Mouse (Mus musculus) lung, postnatal 0 days (tissue): ENCODE results near the gene Bloc1s5. TPM values are rescaled to one million over a fixed set of nuclear protein-coding genes. Genes with fewer than 3 reads are reported as not detected.
"Not testable (repeated sequence)": the region's sequence is repeated elsewhere in the genome, so short reads cannot be mapped to it uniquely, and the experiment has no call there.

Experiments
- ATAC-seq: fragments of 200-750 bp; cut with Nextera tagmentation; 2 replicates; pipeline ENCODE4 v1.8.0; 2017; ENCODE audit warnings: moderate library complexity
- DNase-seq: peaks from one replicate; pipeline ENCODE4 v3.0.0-alpha.2; 2016; ENCODE audit warnings: low spot score
- H3K27ac ChIP-seq: fragments of 300-500 bp; sonication (generic); 2 replicates; pipeline ENCODE4 v1.5.1; 2014; ENCODE audit warnings: antibody characterized with exemption, mild to moderate bottlenecking, low read length, mixed read lengths
- H3K27me3 ChIP-seq: fragments of 300-500 bp; sonication (generic); replicated peaks from 2 replicates; pipeline ENCODE4 v1.6.1; 2014; ENCODE audit warnings: low read length, mixed read lengths; ENCODE audit not compliant: insufficient read depth
- H3K36me3 ChIP-seq: fragments of 300-500 bp; sonication (generic); 2 replicates; pipeline ENCODE4 v1.6.1; 2014; ENCODE audit warnings: low read length, mixed read lengths; ENCODE audit not compliant: insufficient read depth
- H3K4me1 ChIP-seq: fragments of 300-500 bp; sonication (generic); 2 replicates; pipeline ENCODE4 v1.6.1; 2014; ENCODE audit warnings: antibody characterized with exemption, low read depth, low read length, mixed read lengths; ENCODE audit not compliant: insufficient read depth
- H3K4me2 ChIP-seq: fragments of 300-500 bp; sonication (generic); replicated peaks from 2 replicates; pipeline ENCODE4 v1.6.1; 2014; ENCODE audit warnings: low read depth, mild to moderate bottlenecking, low read length, moderate library complexity, mixed read lengths
- H3K4me3 ChIP-seq: fragments of 300-500 bp; sonication (generic); 2 replicates; pipeline ENCODE4 v1.5.1; 2014; ENCODE audit warnings: low read depth, low read length
- H3K9ac ChIP-seq: fragments of 300-500 bp; sonication (generic); replicated peaks from 2 replicates; pipeline ENCODE4 v1.6.1; 2014; ENCODE audit warnings: low read depth, mild to moderate bottlenecking
- H3K9me3 ChIP-seq: fragments of 300-500 bp; sonication (generic); 2 replicates; pipeline ENCODE4 v1.6.1; 2016; ENCODE audit warnings: low read length, mixed read lengths
- CTCF ChIP-seq: IDR thresholded peaks from 2 replicates; pipeline ENCODE4 v1.5.1; 2016; ENCODE audit warnings: antibody characterized with exemption, mild to moderate bottlenecking
- EP300 ChIP-seq: IDR thresholded peaks from 2 replicates; pipeline ENCODE4 v1.6.1; 2016; ENCODE audit warnings: antibody characterized with exemption, mild to moderate bottlenecking, control low read depth
- WGBS: fragments of 180-500 bp; shearing (Covaris S2); extraction: QIAGEN DNeasy Blood & Tissue Kit; methylation state at CpG from one replicate; pipeline ENCODE4 v1.1.7; 2014; 5-methylcytosine and 5-hydroxymethylcytosine counted together
- polyA plus RNA-seq: library from polyadenylated mRNA; unstranded; fragments of >200 nt; fragmentation: Nextera tagmentation; extraction: Ambion mirVana; gene quantifications from 2 replicates; pipeline ENCODE4 v1.2.1, GENCODE M21; 2015

Gene Bloc1s5
- polyA plus RNA-seq: 13.6 and 15.8 TPM in 2 replicates

DNA sequence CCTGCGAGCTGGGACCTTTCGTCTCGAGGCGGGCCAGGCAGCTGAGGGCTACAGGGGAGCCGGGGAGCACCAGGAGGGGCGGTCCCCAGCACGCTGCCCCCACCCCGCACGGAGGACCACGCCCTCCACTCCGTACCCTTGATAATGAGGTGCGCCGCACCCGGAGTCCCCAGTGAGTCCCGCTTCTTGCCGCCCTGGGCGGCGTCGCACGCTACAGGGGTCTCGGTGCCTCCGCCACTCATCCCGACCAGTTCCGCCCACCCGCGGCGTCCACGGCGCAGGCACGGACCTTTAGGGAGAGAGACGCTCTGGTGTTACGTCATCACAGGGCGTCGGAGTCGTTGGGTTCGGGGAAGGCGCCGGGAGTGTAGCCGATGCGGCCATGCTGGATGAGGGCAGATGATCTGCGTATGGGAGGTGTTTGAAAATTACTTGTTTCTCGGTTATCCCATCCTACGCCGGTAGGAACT is at the start of gene Bloc1s5:
TSS of gene Bloc1s5 (minus strand) at position 310 of the 470 bp plus-strand sequence.
- under 1% methylated on average over 44 of the region's 44 CpGs for WGBS
- no peaks in the 10 kb centered on the region for H3K27me3 ChIP-seq
- H3K4me2 ChIP-seq: peak within 1 kb of the TSS; percentile 89
- ATAC-seq (peak; percentile 98), DNase-seq (peak; percentile 96)
- TF ChIP-seq CTCF (no peak), EP300 (0 out of 2 replicates have a peak, but pooled peaks have one; percentile 51)
- peak within 1 kb of the TSS; percentile 85 for H3K4me3 ChIP-seq
- peaks cover 5% of the 10 kb centered on the region; the same call in 1 of the 2 replicates for H3K4me1 ChIP-seq
- no peaks in the 10 kb centered on the region for H3K36me3 ChIP-seq
- peak within 1 kb of the TSS; percentile 58 for H3K9ac ChIP-seq
- peak within 1 kb of the TSS; percentile 48; the same call in 1 of the 2 replicates for H3K27ac ChIP-seq
- no peaks in the 10 kb centered on the region for H3K9me3 ChIP-seq

DNA sequence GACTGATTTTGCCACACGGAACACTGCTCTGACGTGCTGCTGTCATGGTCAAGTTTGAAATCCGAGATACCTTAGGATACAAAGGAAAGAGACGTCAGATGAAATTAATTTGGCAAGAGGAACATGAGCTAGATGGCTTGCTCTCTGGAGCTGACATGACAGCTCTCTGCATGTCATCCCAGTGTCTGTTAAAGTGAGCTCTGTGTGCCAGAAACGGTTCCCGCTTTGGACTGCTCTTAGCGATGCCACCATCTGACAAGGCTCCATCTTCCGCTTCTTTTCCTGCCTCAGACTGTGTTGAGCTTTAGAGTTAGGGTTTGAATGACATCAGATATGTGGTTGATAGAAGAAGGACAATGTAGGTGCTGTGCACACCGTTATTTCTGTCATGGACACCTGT is 37.4 kb upstream of the Bloc1s5 start:
- no peak for DNase-seq
- TF ChIP-seq EP300 (no peak), CTCF (no peak)
- Histone ChIP-seq H3K4me1 (no peaks in the 10 kb centered on the region), H3K4me3 (no peak overlapping the region), H3K27me3 (no peaks in the 10 kb centered on the region), H3K36me3 (no peaks in the 10 kb centered on the region), H3K9me3 (no peaks in the 10 kb centered on the region), H3K27ac (no peak overlapping the region), H3K4me2 (no peak overlapping the region), H3K9ac (no peak overlapping the region)
- ATAC-seq: no peak
- WGBS: 75% methylated on average over 9 of the region's 9 CpGs

DNA sequence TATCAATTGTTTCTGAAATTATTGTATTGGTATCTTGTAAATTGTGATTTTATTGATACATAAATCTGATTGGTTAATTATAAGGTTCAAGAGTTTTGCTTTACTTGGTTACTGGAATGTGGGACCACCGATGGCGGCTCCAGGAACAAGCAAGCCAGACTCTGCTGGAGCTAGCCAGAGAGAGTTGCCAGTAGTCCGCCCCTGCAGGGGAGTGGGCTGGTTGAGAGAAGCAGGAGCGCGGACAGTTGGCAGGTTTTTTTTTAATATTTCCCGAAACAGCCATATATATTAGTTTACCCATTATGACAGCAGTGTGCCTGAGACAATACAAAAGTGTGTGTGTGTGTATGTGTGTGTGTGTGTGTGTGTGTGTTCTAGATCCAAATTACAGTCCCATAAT is 36.5 kb upstream of the Bloc1s5 start:
- H3K4me1 ChIP-seq, DNase-seq, H3K9ac ChIP-seq, ATAC-seq, H3K4me3 ChIP-seq, H3K4me2 ChIP-seq, H3K9me3 ChIP-seq, H3K36me3 ChIP-seq, H3K27ac ChIP-seq, H3K27me3 ChIP-seq: not testable (repeated sequence)
- 90% methylated on average over 6 of the region's 6 CpGs for WGBS

GRCm38 (mm10) chr13:38670051-38670450 is 35.1 kb upstream of the Bloc1s5 start:
- no peak for TF ChIP-seq CTCF
- TF ChIP-seq EP300: no peak

GRCm38 (mm10) chr13:38668514-38668913 is 33.6 kb upstream of the Bloc1s5 start:
- H3K9ac ChIP-seq: no peak overlapping the region
- DNase-seq: peak; percentile 31
- H3K36me3 ChIP-seq: no peaks in the 10 kb centered on the region
- ATAC-seq: no peak
- no peak overlapping the region for H3K4me3 ChIP-seq
- H3K4me1 ChIP-seq: no peaks in the 10 kb centered on the region
- no peak overlapping the region for H3K4me2 ChIP-seq
- H3K27ac ChIP-seq: no peak overlapping the region
- 29% methylated on average over 2 of the region's 2 CpGs for WGBS
- H3K27me3 ChIP-seq: no peaks in the 10 kb centered on the region
- TF ChIP-seq EP300 (no peak), CTCF (peak; percentile 72)
- H3K9me3 ChIP-seq: no peaks in the 10 kb centered on the region

More at GRCm38 (mm10) chr13:38670051-38670450, 35.1 kb upstream of the Bloc1s5 start:
- H3K4me3 ChIP-seq: no peak overlapping the region
- ATAC-seq: no peak
- H3K4me1 ChIP-seq: no peaks in the 10 kb centered on the region
- no peak overlapping the region for H3K4me2 ChIP-seq
- no peak overlapping the region for H3K9ac ChIP-seq
- no peak for DNase-seq
- H3K9me3 ChIP-seq: no peaks in the 10 kb centered on the region
- H3K36me3 ChIP-seq: no peaks in the 10 kb centered on the region
- H3K27ac ChIP-seq: no peak overlapping the region
- H3K27me3 ChIP-seq: no peaks in the 10 kb centered on the region

DNA sequence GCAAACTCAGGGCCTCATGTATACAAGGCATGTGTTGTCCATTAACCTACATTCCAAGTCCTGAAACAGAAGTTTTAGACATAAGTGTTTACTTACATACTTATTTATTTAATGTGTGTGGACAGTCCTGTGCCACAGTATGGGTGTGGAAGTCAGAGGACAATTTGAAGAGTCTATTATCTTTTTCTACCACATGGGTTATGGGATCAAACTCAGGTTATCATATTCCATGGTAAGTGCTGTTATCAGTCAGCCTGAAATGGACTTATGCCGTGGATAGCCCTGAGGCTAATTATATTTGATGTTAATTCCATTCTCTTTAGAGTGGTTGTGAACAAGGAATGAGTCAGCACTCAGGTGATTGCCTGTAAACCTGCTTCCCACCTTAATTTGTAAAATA is 29.8 kb upstream of the Bloc1s5 start:
- Histone ChIP-seq H3K27me3 (no peaks in the 10 kb centered on the region), H3K9me3 (no peaks in the 10 kb centered on the region), H3K4me2 (no peak overlapping the region), H3K4me3 (no peak overlapping the region), H3K4me1 (no peaks in the 10 kb centered on the region), H3K27ac (no peak overlapping the region), H3K36me3 (no peaks in the 10 kb centered on the region), H3K9ac (no peak overlapping the region)
- ATAC-seq (no peak), DNase-seq (no peak)
- WGBS: 24% methylated on average over 1 of the region's 1 CpGs
- TF ChIP-seq CTCF: no peak
- TF ChIP-seq EP300: no peak

- DNase-seq (no peak), ATAC-seq (no peak)
- H3K4me2 ChIP-seq: no peak overlapping the region
- no peaks in the 10 kb centered on the region for H3K36me3 ChIP-seq
- no peaks in the 10 kb centered on the region for H3K9me3 ChIP-seq
- 91% methylated on average over 12 of the region's 12 CpGs for WGBS
- peaks cover 5% of the 10 kb centered on the region; the same call in 1 of the 2 replicates for H3K4me1 ChIP-seq
- TF ChIP-seq EP300 (no peak), CTCF (no peak)
- no peaks in the 10 kb centered on the region for H3K27me3 ChIP-seq
- H3K4me3 ChIP-seq: no peak overlapping the region
- no peak overlapping the region for H3K9ac ChIP-seq
- H3K27ac ChIP-seq: no peak overlapping the region
These were observed 24.7 kb upstream of the Bloc1s5 start for GRCm38 (mm10) chr13:38659524-38660136.
